Mouse (Mus musculus): ENCODE measurements around the gene Olfr816.

DNA sequence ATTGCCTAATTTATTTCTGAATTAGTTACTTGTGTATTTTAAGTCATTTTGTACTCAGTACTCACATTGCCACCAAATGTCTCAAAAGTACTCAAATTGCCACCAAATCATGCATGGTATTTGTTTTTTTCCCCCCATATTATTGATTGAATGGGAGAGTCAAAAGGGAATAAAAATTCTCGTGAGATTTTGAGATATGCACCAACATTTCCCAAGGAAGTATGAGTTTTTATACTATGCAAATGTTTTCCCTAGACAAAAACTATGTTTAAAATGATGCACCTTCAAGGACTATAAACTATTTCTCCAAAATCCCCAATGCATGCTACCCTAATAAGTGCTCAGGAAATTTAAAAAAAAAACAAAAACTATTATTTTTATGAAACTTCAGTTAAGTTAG, at the start of gene Olfr816:
- TF ChIP-seq HCFC1 (IDR thresholded peaks at IDR 0.05; ENCODE audit: borderline replicate concordance, insufficient read depth, low read length) (no peak), ZNF384 (IDR thresholded peaks at IDR 0.05; ENCODE audit: low read depth, low read length) (no peak)

All from ES-E14 (cell line).